Mouse (Mus musculus): ENCODE measurements around the gene Kctd21. TPM values are rescaled to one million over a fixed set of nuclear protein-coding genes. Genes with fewer than 3 reads are reported as not detected.

Kctd21 gene
- total RNA-seq, 2 experiments from 2014 or later, result 10.7 TPM

GRCm38 (mm10) chr7:97313364-97313995 is 18.6 kb upstream of the Kctd21 start:
- no peak for DNase-seq (ENCODE audit: low spot score in 2 of 2)

GRCm38 (mm10) chr7:97314646-97315045 is 17.5 kb upstream of the Kctd21 start:
- intact Hi-C loops (cut with DNase I), result no loop called here
- no peak for DNase-seq (ENCODE audit: low spot score in 2 of 2)

More at GRCm38 (mm10) chr7:97313364-97313995, 18.6 kb upstream of the Kctd21 start:
- intact Hi-C loops (cut with DNase I), result no loop called here

DNA sequence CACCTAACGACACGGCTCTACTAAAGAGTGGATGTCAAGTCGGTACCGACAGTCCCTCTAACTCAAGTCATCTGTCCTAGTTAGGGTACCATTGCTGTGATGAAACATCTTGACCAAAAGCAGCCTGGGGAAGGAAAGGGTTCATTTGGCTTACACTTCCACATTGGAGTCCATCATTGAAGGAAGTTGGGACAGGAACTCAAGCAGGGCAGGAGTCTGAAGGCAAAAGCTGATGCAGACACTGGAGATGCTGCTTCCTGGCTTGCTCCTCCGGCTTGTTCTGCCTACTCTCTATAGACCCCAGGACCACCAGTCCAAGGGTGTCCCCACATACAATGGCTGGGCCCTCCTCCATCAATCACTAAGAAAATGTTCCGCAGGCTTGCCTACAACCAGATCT is 16.5 kb upstream of the Kctd21 start:
- intact Hi-C loops (cut with DNase I), result no loop called here
- no peak for DNase-seq (ENCODE audit: low spot score in 2 of 2)

GRCm38 (mm10) chr7:97317706-97318105 is 14.4 kb upstream of the Kctd21 start:
- intact Hi-C loops (cut with DNase I), result no loop called here
- no peak for DNase-seq (ENCODE audit: low spot score in 2 of 2)

DNA sequence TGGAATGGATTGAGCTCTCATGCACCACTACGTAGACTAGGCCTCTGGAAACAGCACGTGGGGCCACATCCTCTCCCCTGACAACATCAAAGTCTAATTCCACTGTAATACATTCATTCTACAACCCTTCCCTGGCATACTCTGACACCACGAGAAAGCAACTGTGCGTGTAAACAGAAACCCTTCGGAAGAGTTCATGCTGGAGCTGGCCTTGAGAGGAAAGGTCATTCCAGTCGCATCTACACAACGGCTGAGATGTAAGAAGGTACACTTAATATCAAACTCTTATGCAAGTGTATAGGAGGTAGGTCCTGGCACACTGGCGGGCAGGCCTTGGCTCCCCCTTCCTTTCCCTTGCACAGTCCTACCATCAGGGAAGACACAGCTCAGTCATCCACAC is 7.8 kb upstream of the Kctd21 start:
- DNase-seq (ENCODE audit: low spot score in 2 of 2), result no peak
- intact Hi-C loops (cut with DNase I), result no loop called here

DNA sequence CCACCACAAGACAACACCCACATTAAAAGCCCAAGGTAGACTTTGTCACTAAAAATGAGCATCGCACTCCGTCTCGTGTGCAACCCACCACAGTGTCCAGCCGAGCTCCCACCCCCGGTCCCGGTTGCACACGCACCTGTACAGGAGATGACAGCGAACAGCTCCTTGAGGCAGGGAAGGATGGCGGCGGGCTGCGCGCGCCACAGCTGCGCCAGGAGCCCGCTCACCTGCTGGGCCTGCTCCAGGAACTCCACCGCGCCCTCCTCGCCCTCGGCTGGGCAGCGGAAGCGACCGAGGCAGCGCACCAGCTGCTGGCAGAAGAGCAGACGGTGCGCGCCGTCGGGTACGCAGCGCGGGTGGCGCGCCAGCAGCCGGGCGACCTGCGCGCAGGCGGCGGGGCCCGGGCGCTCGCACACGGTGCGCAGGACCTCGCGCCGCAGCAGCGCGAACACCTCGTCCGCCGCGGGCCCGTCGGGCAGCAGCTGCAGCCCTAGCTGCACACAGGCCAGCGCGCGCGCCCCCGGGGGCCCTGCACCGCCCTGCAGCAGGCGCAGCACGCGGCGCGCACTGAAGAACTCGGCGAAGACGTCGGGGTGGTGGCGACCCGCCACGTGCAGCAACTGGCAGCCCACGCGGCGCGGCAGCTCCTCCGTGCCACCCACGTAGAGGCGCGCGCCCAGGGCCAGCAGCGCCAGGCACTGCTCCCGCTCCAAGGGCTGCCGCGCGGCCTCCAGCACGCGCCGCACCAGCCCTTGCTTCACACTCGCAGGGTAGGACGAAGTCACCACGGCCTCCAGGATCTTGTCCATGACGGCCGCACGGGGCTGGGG is 6.8 kb upstream of the Kctd21 start:
- peak; percentile 59 to 68 for DNase-seq (ENCODE audit: low spot score in 2 of 2)
- intact Hi-C loops (cut with DNase I), result no loop called here

DNA sequence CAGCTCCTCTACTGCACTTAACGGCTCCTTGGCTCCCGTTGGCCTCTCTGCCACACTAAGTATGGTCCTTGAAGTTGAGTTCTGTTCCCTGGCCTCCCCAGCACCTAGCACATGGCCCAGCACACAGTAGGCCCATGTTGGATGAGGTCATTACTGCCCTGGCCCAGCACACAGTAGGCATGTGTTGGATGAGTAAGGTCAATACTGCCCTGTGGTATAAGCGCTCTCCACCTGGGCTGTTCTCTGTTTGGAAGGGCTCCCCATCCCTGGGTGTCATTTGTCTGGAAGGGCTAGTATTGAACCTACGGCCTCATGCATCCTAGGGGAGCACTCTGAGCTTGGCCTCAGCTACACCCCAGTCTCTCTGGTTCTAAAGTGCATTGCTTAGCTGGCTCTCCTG is 4.8 kb upstream of the Kctd21 start:
- intact Hi-C loops (cut with DNase I), result no loop called here
- DNase-seq (ENCODE audit: low spot score in 2 of 2), result no peak

- no peak for DNase-seq (ENCODE audit: low spot score in 2 of 2)
- intact Hi-C loops (cut with DNase I), result no loop called here
Measured at GRCm38 (mm10) chr7:97328891-97329588, 3.1 kb upstream of the Kctd21 start.

GRCm38 (mm10) chr7:97329676-97330075 is 2.5 kb upstream of the Kctd21 start:
- DNase-seq (ENCODE audit: low spot score in 2 of 2), result no peak
- intact Hi-C loops (cut with DNase I), result no loop called here

GRCm38 (mm10) chr7:97330931-97331645 is 1.0 kb upstream of the Kctd21 start:
- DNase-seq (ENCODE audit: low spot score in 2 of 2), result no peak
- intact Hi-C loops (cut with DNase I), result no loop called here

DNA sequence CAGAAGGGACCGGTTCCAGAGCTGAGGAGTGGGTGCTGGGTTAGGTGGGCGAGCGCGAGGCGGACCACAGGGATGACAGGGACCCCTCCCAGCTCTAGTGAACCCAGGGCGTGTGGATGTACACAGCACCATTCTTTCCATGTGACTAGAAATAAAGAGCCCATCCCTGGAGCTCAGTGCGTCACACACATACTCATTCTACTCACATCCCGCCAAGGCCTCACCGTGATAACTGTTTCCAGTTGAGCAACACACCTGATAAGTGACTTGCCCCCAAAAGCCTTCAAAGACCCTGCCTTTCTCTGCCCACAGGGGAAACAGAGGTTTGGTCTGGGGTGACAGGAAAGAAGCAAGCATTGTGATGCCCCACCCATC is 527 bp downstream of the Kctd21 start:
- intact Hi-C loops (cut with DNase I), result no loop called here

GRCm38 (mm10) chr7:97333113-97333898 is 1.2 kb downstream of the Kctd21 start:
- intact Hi-C loops (cut with DNase I), result no loop called here
- DNase-seq (ENCODE audit: low spot score in 2 of 2), result no peak

More for the DNA sequence above, 527 bp downstream of the Kctd21 start:
- DNase-seq (ENCODE audit: low spot score in 2 of 2), result no peak

DNA sequence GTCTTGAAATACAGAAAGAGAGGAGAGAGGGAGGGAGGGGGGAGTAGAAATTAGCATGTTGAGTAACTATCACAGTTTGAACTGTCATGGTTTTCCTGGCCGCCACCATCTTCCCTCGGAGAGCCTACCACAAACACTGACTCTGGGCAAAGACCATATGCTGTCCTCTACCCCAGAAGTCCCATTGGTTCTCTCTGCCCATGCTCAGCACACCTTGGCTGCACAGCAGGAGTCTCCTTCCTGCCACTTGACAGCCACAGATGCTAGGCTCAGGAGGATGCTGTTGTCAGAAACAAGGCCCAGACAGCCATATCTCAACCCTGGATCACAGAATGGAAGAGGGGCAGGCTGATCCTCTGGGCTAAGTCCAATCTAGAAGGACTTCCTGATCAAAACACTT is 2.3 kb downstream of the Kctd21 start:
- intact Hi-C loops (cut with DNase I), result no loop called here
- no peak for DNase-seq (ENCODE audit: low spot score in 2 of 2)

DNA sequence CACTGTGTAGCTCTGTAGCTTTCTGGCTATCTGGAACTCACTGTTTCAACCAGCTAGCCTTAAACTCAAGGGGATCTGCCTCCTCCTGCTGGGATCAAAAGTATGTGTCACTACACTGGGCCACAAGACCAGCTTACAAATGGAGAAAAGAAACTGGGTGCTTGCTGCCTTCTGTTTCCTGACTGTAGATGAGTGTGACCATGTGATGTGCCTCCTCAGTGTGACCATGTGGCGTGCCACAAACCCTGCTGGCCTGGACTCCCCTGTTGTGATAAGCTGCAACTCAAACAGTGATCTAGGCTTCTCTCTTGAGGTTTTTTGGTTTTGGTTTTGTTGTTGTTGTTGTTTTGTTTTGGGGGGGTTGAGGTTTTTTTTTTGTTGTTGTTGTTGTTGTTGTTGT is 4.6 kb downstream of the Kctd21 start:
- no peak for DNase-seq (ENCODE audit: low spot score in 2 of 2)

DNA sequence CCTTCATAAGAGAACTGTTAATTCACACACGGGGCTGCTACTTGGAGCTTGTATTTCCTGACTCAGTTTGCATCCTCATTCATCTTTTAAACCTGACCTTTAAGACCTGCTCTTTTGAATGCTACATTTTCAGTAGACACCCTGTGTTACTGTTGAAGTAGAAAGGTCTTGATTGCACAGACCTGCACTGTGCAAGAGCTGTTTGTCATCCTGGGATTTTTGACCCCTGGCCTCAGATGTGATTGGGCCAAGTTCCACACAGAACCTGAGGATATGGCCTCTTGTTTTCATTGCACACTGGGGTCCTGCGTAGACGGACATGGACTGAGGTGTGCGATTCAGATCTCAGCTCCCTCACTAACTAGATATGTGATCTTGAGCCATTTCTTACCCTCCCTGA is 6.5 kb downstream of the Kctd21 start:
- intact Hi-C loops (cut with DNase I), result no loop called here
- no peak for DNase-seq (ENCODE audit: low spot score in 2 of 2)

More for the DNA sequence above, 4.6 kb downstream of the Kctd21 start:
- intact Hi-C loops (cut with DNase I), result no loop called here

DNA sequence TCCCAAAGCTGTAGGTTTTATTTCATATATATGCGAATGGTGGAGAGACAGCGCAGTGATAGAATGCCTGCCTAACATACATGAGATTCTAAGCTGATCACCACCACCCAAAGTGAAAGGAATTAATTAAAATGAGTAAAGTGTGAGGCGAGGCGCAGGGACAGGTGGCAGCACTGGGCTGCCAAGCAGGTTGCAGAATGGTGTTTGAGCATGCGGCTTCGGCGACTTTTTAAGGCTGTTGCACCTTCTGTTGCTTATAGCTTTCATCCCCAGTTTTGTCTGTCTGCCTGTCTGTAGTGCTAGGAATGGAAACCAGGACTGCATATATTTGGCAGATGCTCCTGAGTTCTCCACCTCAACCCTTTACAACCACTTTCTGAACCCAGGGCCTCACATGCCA is 7.5 kb downstream of the Kctd21 start:
- intact Hi-C loops (cut with DNase I), result no loop called here
- no peak for DNase-seq (ENCODE audit: low spot score in 2 of 2)

DNA sequence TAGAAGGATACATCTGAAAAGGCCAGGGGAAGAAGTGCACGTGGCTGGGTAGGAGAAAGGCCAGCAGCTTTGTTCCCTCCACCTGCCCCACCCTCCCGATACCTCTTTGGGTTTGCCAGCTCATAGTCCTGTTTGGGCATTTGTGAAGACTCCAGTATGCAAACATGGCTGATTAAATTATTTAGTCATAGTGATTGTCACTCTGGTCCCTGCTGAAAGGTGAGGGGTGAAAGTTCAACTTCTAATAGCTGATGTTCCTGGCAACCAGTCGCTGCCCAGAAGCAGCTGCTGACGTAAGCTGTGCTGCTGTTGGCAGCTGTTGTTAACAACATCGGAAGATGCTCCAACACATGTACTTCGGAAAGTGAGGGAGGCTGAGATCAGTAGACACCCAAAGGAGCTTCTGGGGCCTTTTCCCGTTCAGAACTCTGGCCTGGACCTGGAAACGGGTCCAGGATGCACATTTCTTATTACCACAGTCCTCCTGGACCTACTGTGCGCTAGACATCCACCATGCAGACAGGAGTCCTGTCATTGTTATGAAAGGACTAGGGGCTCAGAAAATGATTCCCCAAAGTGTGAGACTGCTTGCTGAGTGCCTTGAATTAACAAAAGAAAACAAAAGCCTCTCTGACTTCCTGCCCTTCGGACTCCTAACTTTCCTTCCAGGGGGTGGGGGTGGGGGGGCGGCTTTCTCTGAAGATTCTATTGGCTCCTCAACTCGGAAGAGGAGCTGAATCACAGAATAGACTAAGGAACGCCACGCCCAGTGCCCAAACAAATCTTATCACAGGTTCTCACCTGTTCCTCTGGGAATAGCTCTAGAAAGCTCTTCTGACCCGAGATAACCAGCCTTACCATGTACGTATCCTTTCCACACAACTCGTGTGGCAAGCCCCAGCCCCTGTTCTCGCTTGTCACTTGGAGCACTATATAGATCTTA is 9.1 kb downstream of the Kctd21 start:
- intact Hi-C loops (cut with DNase I), result no loop called here
- DNase-seq (ENCODE audit: low spot score in 2 of 2), result no peak

- no peak for DNase-seq (ENCODE audit: low spot score in 2 of 2)
- intact Hi-C loops (cut with DNase I), result no loop called here
Measured at GRCm38 (mm10) chr7:97342961-97343360, 10.8 kb downstream of the Kctd21 start.
